ENCODE assay signal across 8 mouse cellular contexts in genomic region chr3:142529597-142529996, GRCm38 (mm10). TPM values are rescaled to one million over a fixed set of nuclear protein-coding genes. Genes with fewer than 3 reads are reported as not detected.
DNase-seq lines count a peak whose midpoint lies in the region; ATAC-seq and TF ChIP-seq lines count a peak whose summit lies in the region.

No protein-coding gene starts in this region.

- intact Hi-C loops in left cerebral cortex, postnatal 25 days (cut with DNase I), result no loop called here

- H3K9me3 ChIP-seq in lung, embryonic 14.5 days (ENCODE audit: low read depth, low read length), result no peaks in the 10 kb centered on the region
- no peaks in the 10 kb centered on the region for H3K9me3 ChIP-seq in forebrain, embryonic 10.5 days
- no peaks in the 10 kb centered on the region for H3K9me3 ChIP-seq in limb, embryonic 14.5 days (ENCODE audit: control insufficient read depth, low read length)
- no peaks in the 10 kb centered on the region for H3K9me3 ChIP-seq in neural tube, embryonic 15.5 days (replicated peaks)

- no peak for TF ChIP-seq POLR2A in limb, embryonic 14.5 days (IDR thresholded peaks at IDR 0.05; ENCODE audit: borderline replicate concordance, extremely low read depth, insufficient read depth, insufficient read length)

- peak overlapping the region; percentile 96 for H3K4me2 ChIP-seq in lung, embryonic 14.5 days
- H3K4me2 ChIP-seq in limb, embryonic 14.5 days (replicated peaks; ENCODE audit: low read depth, low read length, severe bottlenecking), result peak overlapping the region; percentile 96
- H3K4me2 ChIP-seq in neural tube, embryonic 15.5 days, result peak overlapping the region; percentile 96

- peak overlapping the region; percentile 50 for H3K4me3 ChIP-seq in lung, embryonic 14.5 days (ENCODE audit: low read depth, low read length)
- peak overlapping the region; percentile 64 for H3K4me3 ChIP-seq in forebrain, embryonic 10.5 days
- peak overlapping the region; percentile 55 for H3K4me3 ChIP-seq in limb, embryonic 14.5 days (replicated peaks; ENCODE audit: low read length)
- H3K4me3 ChIP-seq in neural tube, embryonic 15.5 days (replicated peaks), result peak overlapping the region; percentile 56

- H3K27me3 ChIP-seq in lung, embryonic 14.5 days (ENCODE audit: insufficient read depth, low read length), result 0 out of 2 replicates have a peak, but pooled peaks cover 4% of the 10 kb centered on the region
- H3K27me3 ChIP-seq in forebrain, embryonic 10.5 days (ENCODE audit: poor library complexity, severe bottlenecking), result peaks cover 29% of the 10 kb centered on the region
- 0 out of 2 replicates have a peak, but pooled peaks cover 4% of the 10 kb centered on the region for H3K27me3 ChIP-seq in limb, embryonic 14.5 days (ENCODE audit: control insufficient read depth, insufficient read depth, low read length)
- no peaks in the 10 kb centered on the region for H3K27me3 ChIP-seq in neural tube, embryonic 15.5 days (replicated peaks)

- H3K36me3 ChIP-seq in lung, embryonic 14.5 days (ENCODE audit: insufficient read depth), result no peaks in the 10 kb centered on the region
- H3K36me3 ChIP-seq in forebrain, embryonic 10.5 days (replicated peaks), result no peaks in the 10 kb centered on the region
- H3K36me3 ChIP-seq in limb, embryonic 14.5 days (ENCODE audit: control insufficient read depth, insufficient read depth, low read length), result no peaks in the 10 kb centered on the region
- H3K36me3 ChIP-seq in neural tube, embryonic 15.5 days, result no peaks in the 10 kb centered on the region

- no peak overlapping the region for H3K27ac ChIP-seq in lung, embryonic 14.5 days (ENCODE audit: low read depth)
- H3K27ac ChIP-seq in forebrain, embryonic 10.5 days, result no peak overlapping the region
- no peak overlapping the region for H3K27ac ChIP-seq in limb, embryonic 14.5 days (replicated peaks; ENCODE audit: low read depth, low read length)
- H3K27ac ChIP-seq in neural tube, embryonic 15.5 days (replicated peaks), result no peak overlapping the region

- 24% methylated on average over 2 of the region's 2 CpGs for WGBS in lung, embryonic 14.5 days
- 68% methylated on average over 2 of the region's 2 CpGs for WGBS in forebrain, embryonic 10.5 days
- 37% methylated on average over 2 of the region's 2 CpGs for WGBS in limb, embryonic 14.5 days
- 66% methylated on average over 2 of the region's 2 CpGs for WGBS in neural tube, embryonic 15.5 days

- peak; percentile 23 for DNase-seq in lung, embryonic 14.5 days
- DNase-seq in lung, postnatal 10 days, result no peak
- DNase-seq in forebrain, embryonic 10.5 days (ENCODE audit: extremely low spot score, low spot score), result no peak
- no peak for DNase-seq in limb, embryonic 14.5 days (ENCODE audit: low spot score)
- no peak for DNase-seq in adrenal gland, adult (ENCODE audit: inconsistent age in 2 of 2, low spot score in 1 of 2)
- no peak for DNase-seq in gastrocnemius, adult 18-20 months (ENCODE audit: low spot score)
- no peak for DNase-seq in left cerebral cortex, postnatal 25 days (ENCODE audit: low spot score in 2 of 2)

- no peak for TF ChIP-seq CTCF in lung, embryonic 14.5 days (IDR thresholded peaks at IDR 0.05; ENCODE audit: low read depth)

- no peak overlapping the region; the same call in 1 of the 2 replicates for H3K9ac ChIP-seq in lung, embryonic 14.5 days
- no peak overlapping the region for H3K9ac ChIP-seq in limb, embryonic 14.5 days (ENCODE audit: low read depth, low read length, severe bottlenecking)
- peak overlapping the region; percentile 50; the same call in 1 of the 2 replicates for H3K9ac ChIP-seq in neural tube, embryonic 15.5 days (replicated peaks)

- ATAC-seq in lung, embryonic 14.5 days (ENCODE audit: insufficient read depth), result 0 out of 2 replicates have a peak, but pooled peaks have one; percentile 3
- ATAC-seq in limb, embryonic 14.5 days (ENCODE audit: low FRiP score, low read depth), result no peak
- ATAC-seq in neural tube, embryonic 15.5 days (ENCODE audit: low FRiP score), result no peak

- peaks cover 3% of the 10 kb centered on the region; the same call in 1 of the 2 replicates for H3K4me1 ChIP-seq in lung, embryonic 14.5 days (ENCODE audit: insufficient read depth)
- H3K4me1 ChIP-seq in forebrain, embryonic 10.5 days, result peaks cover 13% of the 10 kb centered on the region
- no peaks in the 10 kb centered on the region for H3K4me1 ChIP-seq in limb, embryonic 14.5 days (ENCODE audit: control insufficient read depth, insufficient read depth, low read length)
- H3K4me1 ChIP-seq in neural tube, embryonic 15.5 days, result 0 out of 2 replicates have a peak, but pooled peaks cover 4% of the 10 kb centered on the region

RNA-seq across cellular contexts. Expression of gene Gbp7, which starts 0.5 kb away (rescaled TPM):
- polyA plus RNA-seq in lung, embryonic 14.5 days (2014; fragmentation: Nextera tagmentation; extraction: Ambion mirVana), result 3.2 and 3.6 TPM in 2 replicates
- 0.76 and 0.79 TPM in 2 replicates for polyA plus RNA-seq in forebrain, embryonic 10.5 days (2016; fragmentation: Nextera tagmentation; extraction: Ambion mirVana)
- 0.82 TPM in 2 replicates for polyA plus RNA-seq in limb, embryonic 14.5 days (2012; rRNA removed)
- 2.3 and 3.4 TPM in 2 replicates for polyA plus RNA-seq in limb, embryonic 14.5 days (2014; fragmentation: Nextera tagmentation; extraction: Ambion mirVana)
- polyA plus RNA-seq in neural tube, embryonic 15.5 days (2015; fragmentation: Nextera tagmentation; extraction: Ambion mirVana), result 2.3 and 9.2 TPM in 2 replicates
- total RNA-seq in gastrocnemius, adult 18-20 months (2021), result 1 to 10 TPM; 2.8 to 6.9 TPM
- total RNA-seq in left cerebral cortex, postnatal 25 days (2021), result 1 to 10 TPM; 2.4 to 2.6 TPM

RNA-seq across cellular contexts. Expression of gene Gbp3, which starts 30.2 kb away (rescaled TPM):
- polyA plus RNA-seq in lung, embryonic 14.5 days (2014; fragmentation: Nextera tagmentation; extraction: Ambion mirVana), result 1.3 and 1.6 TPM in 2 replicates
- polyA plus RNA-seq in forebrain, embryonic 10.5 days (2016; fragmentation: Nextera tagmentation; extraction: Ambion mirVana), result 0.21 and 0.33 TPM in 2 replicates
- polyA plus RNA-seq in limb, embryonic 14.5 days (2012; rRNA removed), result 0.65 and 1.2 TPM in 2 replicates
- polyA plus RNA-seq in limb, embryonic 14.5 days (2014; fragmentation: Nextera tagmentation; extraction: Ambion mirVana), result 0.69 and 1.4 TPM in 2 replicates
- 1.3 and 3.8 TPM in 2 replicates for polyA plus RNA-seq in neural tube, embryonic 15.5 days (2015; fragmentation: Nextera tagmentation; extraction: Ambion mirVana)
- 1 to 10 TPM; 1.6 to 4.3 TPM for total RNA-seq in gastrocnemius, adult 18-20 months (2021)
- total RNA-seq in left cerebral cortex, postnatal 25 days (2021), result 1 to 10 TPM; 4.1 to 5.2 TPM

RNA-seq across cellular contexts. Expression of gene Gbp5, which starts 35.8 kb away (rescaled TPM):
- polyA plus RNA-seq in lung, embryonic 14.5 days (2014; fragmentation: Nextera tagmentation; extraction: Ambion mirVana), result 0.11 TPM in 1 of 2 replicates, not detected in the other
- not detected in 2 replicates for polyA plus RNA-seq in forebrain, embryonic 10.5 days (2016; fragmentation: Nextera tagmentation; extraction: Ambion mirVana)
- polyA plus RNA-seq in limb, embryonic 14.5 days (2012; rRNA removed), result 0.14 and 0.16 TPM in 2 replicates
- polyA plus RNA-seq in limb, embryonic 14.5 days (2014; fragmentation: Nextera tagmentation; extraction: Ambion mirVana), result 0.06 and 0.11 TPM in 2 replicates
- polyA plus RNA-seq in neural tube, embryonic 15.5 days (2015; fragmentation: Nextera tagmentation; extraction: Ambion mirVana), result 0.35 and 0.37 TPM in 2 replicates
- 1 to 10 TPM in 1 of 2 experiments, under 1 TPM in 1; 0.98 to 3.9 TPM for total RNA-seq in gastrocnemius, adult 18-20 months (2021)
- total RNA-seq in left cerebral cortex, postnatal 25 days (2021), result 1 to 10 TPM; 1.7 to 2.1 TPM
